Mouse (Mus musculus) telencephalon, adult 2 months (tissue): Measurements from ENCODE around the gene Col6a4.
A peak's percentile ranks its signal among the peaks of the same experiment; 100 is the strongest.

Experiments
- DNase-seq: peaks from one replicate; pipeline ENCODE4 v3.0.0-alpha.2; 2011; ENCODE audit warnings: low read depth, low spot score

Gene Col6a4

DNA sequence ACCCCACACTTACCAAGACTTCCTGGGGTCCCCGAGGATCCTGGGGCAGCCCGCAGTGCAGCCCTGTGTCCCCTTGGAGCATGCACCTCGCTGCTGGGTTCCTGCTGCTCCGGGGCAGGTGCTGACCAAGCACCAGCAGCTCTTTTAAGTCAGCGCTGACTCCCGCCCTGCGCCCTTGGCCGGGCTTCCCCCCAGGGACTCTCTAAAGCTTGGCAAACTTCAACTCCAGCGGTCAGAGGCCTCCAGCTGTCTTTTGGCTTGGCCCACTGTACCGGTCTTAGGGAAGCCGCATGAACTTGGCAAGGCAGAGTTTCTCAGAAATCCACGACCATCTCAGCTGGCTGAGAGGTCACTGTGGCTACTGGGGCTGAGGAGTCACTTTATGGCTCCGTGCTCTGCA, 136.1 kb downstream of the Col6a4 start, which contains the start of gene Col6a5:
Gene Col6a5 (minus strand): TSS at position 111 of the 400 bp plus-strand sequence.
- DNase-seq: no peak

DNA sequence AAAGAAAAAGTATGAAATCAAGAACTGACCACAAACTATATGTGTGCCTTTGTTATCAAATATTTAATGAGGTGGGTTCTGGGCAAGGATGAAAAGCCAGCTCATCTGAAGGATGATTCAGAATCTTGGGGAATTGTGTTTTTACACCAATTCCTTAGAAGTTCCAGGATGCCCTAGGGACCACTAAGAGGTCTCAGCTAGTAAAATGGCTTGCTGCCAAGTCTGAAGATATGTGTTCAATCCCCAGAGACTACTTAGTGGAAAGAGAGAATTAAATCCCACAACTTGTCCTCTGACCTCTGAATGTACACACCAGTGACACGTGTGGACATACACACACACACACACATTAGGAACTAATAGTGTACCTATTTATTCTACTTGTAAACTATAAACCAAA, 137.5 kb downstream of the Col6a4 start:
- no peak for DNase-seq

DNA sequence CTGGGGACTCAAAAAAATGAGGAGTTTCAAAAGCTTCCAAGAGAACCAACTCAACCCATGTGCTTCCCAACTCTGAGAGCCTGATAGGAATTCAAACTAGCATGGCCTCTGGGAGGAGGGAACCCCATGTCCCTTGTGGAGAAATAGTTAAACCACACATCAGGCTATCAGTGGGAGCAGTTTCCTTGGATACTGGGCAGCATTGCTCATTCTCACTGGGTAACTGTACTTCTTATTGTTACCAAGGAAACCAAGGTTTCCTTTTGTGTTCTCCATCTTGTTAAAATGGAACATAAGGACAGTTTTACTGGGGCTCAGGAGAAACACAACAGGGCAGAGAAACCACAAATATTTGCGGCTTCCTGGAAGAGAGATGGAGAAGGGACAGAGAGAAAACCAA, 146.8 kb downstream of the Col6a4 start:
- DNase-seq: no peak

DNA sequence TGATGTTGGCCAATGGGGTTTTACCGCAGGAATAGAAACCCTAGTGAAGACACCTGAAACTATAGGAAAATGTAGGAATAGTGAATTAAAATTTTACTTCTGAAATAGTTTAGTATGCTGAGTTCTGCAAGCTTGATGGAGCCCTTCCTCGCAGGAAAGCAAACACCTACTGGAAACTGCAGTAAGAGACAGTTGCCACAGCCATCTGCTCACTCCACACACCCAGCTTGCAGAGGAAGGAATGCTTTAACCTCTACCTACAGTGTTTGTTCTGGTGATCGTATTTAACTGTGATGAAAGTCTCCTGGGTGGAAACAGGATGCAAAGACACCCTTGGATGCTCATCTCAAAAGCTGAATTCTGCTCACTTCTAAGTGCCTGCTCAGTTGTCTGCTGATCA, 149.0 kb downstream of the Col6a4 start:
- peak; percentile 80 for DNase-seq
